Mouse (Mus musculus): Measurements from ENCODE around the gene Pttg1ip. TPM values are rescaled to one million over a fixed set of nuclear protein-coding genes. Genes with fewer than 3 reads are reported as not detected.

Pttg1ip gene
- polyA plus RNA-seq, 1 experiment from 2014 or later: 135 TPM

DNA sequence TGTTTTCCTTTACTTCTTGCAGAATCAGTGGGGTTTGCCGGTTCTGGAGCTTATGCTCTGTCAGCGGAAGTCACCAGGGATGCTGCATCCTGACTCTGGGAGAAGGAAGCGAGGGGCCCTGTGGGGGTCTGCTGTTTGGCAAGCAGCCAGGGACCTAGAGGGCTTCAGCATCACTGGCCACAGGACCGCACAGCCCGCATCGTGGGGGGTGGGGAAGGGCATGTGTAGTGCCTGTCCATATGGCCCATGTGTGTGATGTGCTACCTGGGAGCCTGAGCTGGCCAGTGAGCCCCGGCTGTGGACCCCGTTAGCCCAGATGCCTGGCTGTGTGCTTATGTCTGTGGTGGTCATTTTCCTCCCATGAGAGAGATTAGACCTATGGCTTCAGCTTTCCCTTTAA, 8.2 kb downstream of the Pttg1ip start:
- Histone ChIP-seq H3K27ac (replicated peaks; ENCODE audit: low read depth, low read length) (no peak overlapping the region), H3K36me3 (ENCODE audit: control insufficient read depth, insufficient read depth, low read length) (peaks cover 78% of the 10 kb centered on the region), H3K4me3 (ENCODE audit: low read depth, low read length) (no peak overlapping the region), H3K4me2 (ENCODE audit: low read depth, low read length) (no peak overlapping the region), H3K27me3 (replicated peaks; ENCODE audit: control insufficient read depth, insufficient read depth, low read length) (no peaks in the 10 kb centered on the region), H3K9me3 (ENCODE audit: control insufficient read depth, low read length) (no peaks in the 10 kb centered on the region), H3K9ac (ENCODE audit: low read depth, low read length) (no peak overlapping the region), H3K4me1 (ENCODE audit: control insufficient read depth, insufficient read depth, low read length) (no peaks in the 10 kb centered on the region)
- WGBS: 71% methylated on average over 8 of the region's 8 CpGs
- ATAC-seq (ENCODE audit: low read depth) (no peak), DNase-seq (ENCODE audit: low spot score) (no peak)

GRCm38 (mm10) chr10:77590812-77591211, 9.3 kb downstream of the Pttg1ip start:
- Histone ChIP-seq H3K27me3 (replicated peaks; ENCODE audit: control insufficient read depth, insufficient read depth, low read length) (no peaks in the 10 kb centered on the region), H3K36me3 (ENCODE audit: control insufficient read depth, insufficient read depth, low read length) (peaks cover 88% of the 10 kb centered on the region)
- ATAC-seq (ENCODE audit: low read depth): peak; percentile 83

DNA sequence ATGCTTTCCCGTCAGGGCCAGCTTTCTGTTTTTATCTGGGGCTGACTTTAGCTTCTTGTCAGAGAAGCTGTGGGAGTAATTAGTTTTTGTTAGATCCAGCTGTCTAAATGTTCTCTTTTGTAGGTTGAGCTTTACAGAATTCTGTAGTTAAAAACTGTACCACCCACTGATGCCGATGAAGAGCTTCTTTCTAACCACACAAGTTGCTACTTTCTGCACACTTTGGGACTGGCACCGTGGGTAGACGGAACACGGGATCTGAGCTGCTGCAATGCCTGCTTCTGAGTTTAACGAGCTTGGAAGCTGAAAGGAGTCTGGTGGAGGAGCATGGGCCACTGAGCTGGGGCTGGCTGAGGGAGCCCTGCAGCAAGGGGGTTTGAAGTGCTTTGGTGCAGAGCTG, 10.0 kb downstream of the Pttg1ip start:
- peaks cover 85% of the 10 kb centered on the region for H3K36me3 ChIP-seq (ENCODE audit: control insufficient read depth, insufficient read depth, low read length)
- H3K9me3 ChIP-seq (ENCODE audit: control insufficient read depth, low read length): no peaks in the 10 kb centered on the region
- H3K4me3 ChIP-seq (ENCODE audit: low read depth, low read length): no peak overlapping the region
- no peaks in the 10 kb centered on the region for H3K4me1 ChIP-seq (ENCODE audit: control insufficient read depth, insufficient read depth, low read length)
- no peak for ATAC-seq (ENCODE audit: low read depth)
- no peak for DNase-seq (ENCODE audit: low spot score)
- 75% methylated on average over 6 of the region's 6 CpGs for WGBS
- no peak overlapping the region for H3K27ac ChIP-seq (replicated peaks; ENCODE audit: low read depth, low read length)
- no peaks in the 10 kb centered on the region for H3K27me3 ChIP-seq (replicated peaks; ENCODE audit: control insufficient read depth, insufficient read depth, low read length)
- H3K9ac ChIP-seq (ENCODE audit: low read depth, low read length): no peak overlapping the region
- H3K4me2 ChIP-seq (ENCODE audit: low read depth, low read length): no peak overlapping the region

More at GRCm38 (mm10) chr10:77590812-77591211, 9.3 kb downstream of the Pttg1ip start:
- Histone ChIP-seq H3K4me1 (ENCODE audit: control insufficient read depth, insufficient read depth, low read length) (no peaks in the 10 kb centered on the region), H3K4me3 (ENCODE audit: low read depth, low read length) (no peak overlapping the region), H3K9ac (ENCODE audit: low read depth, low read length) (no peak overlapping the region), H3K27ac (replicated peaks; ENCODE audit: low read depth, low read length) (no peak overlapping the region), H3K4me2 (ENCODE audit: low read depth, low read length) (no peak overlapping the region), H3K9me3 (ENCODE audit: control insufficient read depth, low read length) (no peaks in the 10 kb centered on the region)
- DNase-seq (ENCODE audit: low spot score): peak; percentile 59
- 43% methylated on average over 6 of the region's 6 CpGs for WGBS

DNA sequence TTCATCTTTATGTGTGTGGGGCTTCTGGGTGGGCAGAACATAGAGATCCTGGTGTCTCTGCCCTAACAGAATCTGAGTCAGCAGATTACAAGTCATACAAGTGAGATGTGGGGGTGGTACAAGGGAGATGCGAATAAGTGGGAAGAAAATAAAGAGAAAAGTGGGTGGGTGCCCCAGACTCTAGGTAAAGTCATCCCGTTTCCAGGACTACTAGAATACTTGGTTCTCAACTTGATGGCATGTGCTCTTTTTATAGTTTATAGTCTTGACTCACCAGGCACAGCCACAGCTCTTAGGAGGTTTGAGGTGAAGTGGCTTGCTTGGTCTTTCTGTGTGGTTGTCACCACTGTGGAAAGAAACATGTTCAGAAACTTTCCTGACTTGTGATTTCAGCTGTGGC, 14.5 kb downstream of the Pttg1ip start:
- 85% methylated on average over 2 of the region's 2 CpGs for WGBS
- no peak overlapping the region for H3K4me3 ChIP-seq (ENCODE audit: low read depth, low read length)
- H3K9ac ChIP-seq (ENCODE audit: low read depth, low read length): no peak overlapping the region
- ATAC-seq (ENCODE audit: low read depth): no peak
- H3K9me3 ChIP-seq (ENCODE audit: control insufficient read depth, low read length): no peaks in the 10 kb centered on the region
- DNase-seq (ENCODE audit: low spot score): no peak
- H3K27me3 ChIP-seq (replicated peaks; ENCODE audit: control insufficient read depth, insufficient read depth, low read length): no peaks in the 10 kb centered on the region
- H3K4me1 ChIP-seq (ENCODE audit: control insufficient read depth, insufficient read depth, low read length): no peaks in the 10 kb centered on the region
- peaks cover 76% of the 10 kb centered on the region for H3K36me3 ChIP-seq (ENCODE audit: control insufficient read depth, insufficient read depth, low read length)
- H3K4me2 ChIP-seq (ENCODE audit: low read depth, low read length): no peak overlapping the region
- H3K27ac ChIP-seq (replicated peaks; ENCODE audit: low read depth, low read length): no peak overlapping the region

DNA sequence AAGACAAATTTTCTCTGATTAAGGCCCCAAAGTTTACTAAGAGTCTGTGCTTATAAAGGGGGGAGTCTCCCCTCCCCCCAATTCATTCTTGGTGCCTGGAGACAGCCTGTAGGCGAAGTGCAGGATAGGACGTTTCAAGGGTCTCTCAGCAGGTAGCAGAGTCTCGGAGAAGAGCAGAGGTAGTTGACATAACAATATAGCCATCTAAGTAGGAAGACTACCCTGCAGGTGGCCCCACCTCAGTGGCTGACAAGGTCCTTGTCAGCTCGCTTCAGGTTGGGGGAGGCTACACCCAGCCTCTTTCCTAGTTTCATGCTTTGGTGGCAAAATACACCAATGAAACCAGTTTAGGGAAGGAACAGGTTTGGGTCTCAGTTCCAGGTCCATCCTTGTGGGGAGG, 21.5 kb downstream of the Pttg1ip start:
- H3K4me3 ChIP-seq (ENCODE audit: low read depth, low read length): no peak overlapping the region
- H3K4me2 ChIP-seq (ENCODE audit: low read depth, low read length): no peak overlapping the region
- no peak overlapping the region for H3K27ac ChIP-seq (replicated peaks; ENCODE audit: low read depth, low read length)
- H3K4me1 ChIP-seq (ENCODE audit: control insufficient read depth, insufficient read depth, low read length): peaks cover 15% of the 10 kb centered on the region; the same call in 1 of the 2 replicates
- WGBS: 58% methylated on average over 4 of the region's 4 CpGs
- H3K9me3 ChIP-seq (ENCODE audit: control insufficient read depth, low read length): no peaks in the 10 kb centered on the region
- ATAC-seq (ENCODE audit: low read depth): no peak
- no peak for DNase-seq (ENCODE audit: low spot score)
- peaks cover 18% of the 10 kb centered on the region for H3K36me3 ChIP-seq (ENCODE audit: control insufficient read depth, insufficient read depth, low read length)
- H3K27me3 ChIP-seq (replicated peaks; ENCODE audit: control insufficient read depth, insufficient read depth, low read length): no peaks in the 10 kb centered on the region
- H3K9ac ChIP-seq (ENCODE audit: low read depth, low read length): no peak overlapping the region

GRCm38 (mm10) chr10:77604111-77604510, 22.6 kb downstream of the Pttg1ip start:
- H3K27me3 ChIP-seq (replicated peaks; ENCODE audit: control insufficient read depth, insufficient read depth, low read length): no peaks in the 10 kb centered on the region
- DNase-seq (ENCODE audit: low spot score) (no peak), ATAC-seq (ENCODE audit: low read depth) (no peak)
- peaks cover 11% of the 10 kb centered on the region; the same call in 1 of the 2 replicates for H3K36me3 ChIP-seq (ENCODE audit: control insufficient read depth, insufficient read depth, low read length)
- WGBS: 90% methylated on average over 6 of the region's 6 CpGs
- no peak overlapping the region for H3K27ac ChIP-seq (replicated peaks; ENCODE audit: low read depth, low read length)
- H3K4me1 ChIP-seq (ENCODE audit: control insufficient read depth, insufficient read depth, low read length): peaks cover 15% of the 10 kb centered on the region; the same call in 1 of the 2 replicates
- no peaks in the 10 kb centered on the region for H3K9me3 ChIP-seq (ENCODE audit: control insufficient read depth, low read length)
- no peak overlapping the region for H3K4me3 ChIP-seq (ENCODE audit: low read depth, low read length)
- H3K9ac ChIP-seq (ENCODE audit: low read depth, low read length): no peak overlapping the region
- no peak overlapping the region for H3K4me2 ChIP-seq (ENCODE audit: low read depth, low read length)

DNA sequence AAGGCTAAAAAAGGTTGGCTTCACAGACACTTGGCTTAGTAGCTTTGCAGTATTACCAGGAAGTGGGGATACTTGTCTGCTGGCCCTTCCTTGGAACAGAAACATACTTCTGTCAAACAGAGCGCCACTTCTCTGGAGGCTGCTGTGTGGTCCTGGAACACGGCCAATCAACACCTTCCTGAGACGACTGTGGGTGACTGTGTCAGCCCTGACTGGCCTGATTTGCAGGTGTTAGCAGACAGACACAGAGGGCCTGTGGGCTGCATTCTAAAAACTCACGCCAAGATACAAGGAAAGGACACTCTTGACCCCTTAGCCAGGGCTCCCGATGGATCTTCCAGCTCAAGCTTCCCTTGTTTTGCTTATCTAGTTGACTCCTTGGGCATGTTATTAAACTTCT, 23.4 kb downstream of the Pttg1ip start:
- peaks cover 15% of the 10 kb centered on the region; the same call in 1 of the 2 replicates for H3K4me1 ChIP-seq (ENCODE audit: control insufficient read depth, insufficient read depth, low read length)
- no peaks in the 10 kb centered on the region for H3K9me3 ChIP-seq (ENCODE audit: control insufficient read depth, low read length)
- H3K9ac ChIP-seq (ENCODE audit: low read depth, low read length): no peak overlapping the region
- no peak overlapping the region for H3K4me2 ChIP-seq (ENCODE audit: low read depth, low read length)
- H3K27me3 ChIP-seq (replicated peaks; ENCODE audit: control insufficient read depth, insufficient read depth, low read length): no peaks in the 10 kb centered on the region
- WGBS: 72% methylated on average over 5 of the region's 5 CpGs
- DNase-seq (ENCODE audit: low spot score) (no peak), ATAC-seq (ENCODE audit: low read depth) (no peak)
- H3K27ac ChIP-seq (replicated peaks; ENCODE audit: low read depth, low read length): peak overlapping the region; percentile 97; the same call in 1 of the 2 replicates
- no peak overlapping the region for H3K4me3 ChIP-seq (ENCODE audit: low read depth, low read length)
- peaks cover 16% of the 10 kb centered on the region for H3K36me3 ChIP-seq (ENCODE audit: control insufficient read depth, insufficient read depth, low read length)

- Histone ChIP-seq H3K4me3 (ENCODE audit: low read depth, low read length) (peak overlapping the region; percentile 66), H3K9me3 (ENCODE audit: control insufficient read depth, low read length) (no peaks in the 10 kb centered on the region), H3K4me2 (ENCODE audit: low read depth, low read length) (peak overlapping the region; percentile 75), H3K9ac (ENCODE audit: low read depth, low read length) (peak overlapping the region; percentile 89), H3K4me1 (ENCODE audit: control insufficient read depth, insufficient read depth, low read length) (peaks cover 15% of the 10 kb centered on the region; the same call in 1 of the 2 replicates), H3K36me3 (ENCODE audit: control insufficient read depth, insufficient read depth, low read length) (peaks cover 20% of the 10 kb centered on the region), H3K27ac (replicated peaks; ENCODE audit: low read depth, low read length) (peak overlapping the region; percentile 97), H3K27me3 (replicated peaks; ENCODE audit: control insufficient read depth, insufficient read depth, low read length) (no peaks in the 10 kb centered on the region)
- 41% methylated on average over 1 of the region's 1 CpGs for WGBS
- ATAC-seq (ENCODE audit: low read depth) (0 out of 2 replicates have a peak, but pooled peaks have one; percentile 14), DNase-seq (ENCODE audit: low spot score) (no peak)
Measured at GRCm38 (mm10) chr10:77605368-77605767, 23.8 kb downstream of the Pttg1ip start.
